Mouse (Mus musculus) left cerebral cortex, postnatal 4 days (tissue): Measurements from ENCODE around the gene Helz2. TPM values are rescaled to one million over a fixed set of nuclear protein-coding genes. Genes with fewer than 3 reads are reported as not detected.
A peak's percentile ranks its signal among the peaks of the same experiment; 100 is the strongest.
"Not testable (repeated sequence)": the region's sequence is repeated elsewhere in the genome, so short reads cannot be mapped to it uniquely, and the experiment has no call there.

Experiments used
- DNase-seq: peaks from one replicate; pipeline ENCODE4 v3.0.0-alpha.2; 2022
- intact Hi-C: fragments of 180-260 bp; cut with DNase I; formaldehyde crosslinking; loops from one replicate; pipeline ENCODE4 v1.15.1; 2025
- total RNA-seq, 2 experiments: library from RNA; stranded (reverse); gene quantifications; 2 replicates each; pipeline ENCODE4 v1.2.3; 2021

Gene Helz2
- total RNA-seq, 2 experiments from 2014 or later, result 1.4 to 1.5 TPM

DNA sequence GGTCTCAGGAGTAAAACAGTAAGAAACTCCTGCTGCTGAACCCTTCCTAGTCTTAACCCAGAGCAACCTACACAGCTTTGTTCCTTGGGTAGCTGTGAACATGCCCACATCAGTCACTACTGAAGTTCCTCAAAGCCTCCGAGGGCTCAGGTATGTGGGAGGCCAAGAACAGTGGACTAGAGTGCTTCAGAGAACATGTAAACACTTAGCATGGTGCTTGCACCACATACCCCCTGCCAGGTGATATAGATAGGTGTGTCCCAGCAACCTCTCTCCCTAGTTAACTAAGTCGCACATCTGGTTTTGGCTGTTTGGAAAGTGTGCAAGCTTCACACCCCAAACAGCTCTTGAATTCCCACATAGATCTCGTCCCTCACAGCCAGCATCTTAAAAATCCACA, 40.2 kb downstream of the Helz2 start:
- intact Hi-C loops, result no loop called here
- no peak for DNase-seq

DNA sequence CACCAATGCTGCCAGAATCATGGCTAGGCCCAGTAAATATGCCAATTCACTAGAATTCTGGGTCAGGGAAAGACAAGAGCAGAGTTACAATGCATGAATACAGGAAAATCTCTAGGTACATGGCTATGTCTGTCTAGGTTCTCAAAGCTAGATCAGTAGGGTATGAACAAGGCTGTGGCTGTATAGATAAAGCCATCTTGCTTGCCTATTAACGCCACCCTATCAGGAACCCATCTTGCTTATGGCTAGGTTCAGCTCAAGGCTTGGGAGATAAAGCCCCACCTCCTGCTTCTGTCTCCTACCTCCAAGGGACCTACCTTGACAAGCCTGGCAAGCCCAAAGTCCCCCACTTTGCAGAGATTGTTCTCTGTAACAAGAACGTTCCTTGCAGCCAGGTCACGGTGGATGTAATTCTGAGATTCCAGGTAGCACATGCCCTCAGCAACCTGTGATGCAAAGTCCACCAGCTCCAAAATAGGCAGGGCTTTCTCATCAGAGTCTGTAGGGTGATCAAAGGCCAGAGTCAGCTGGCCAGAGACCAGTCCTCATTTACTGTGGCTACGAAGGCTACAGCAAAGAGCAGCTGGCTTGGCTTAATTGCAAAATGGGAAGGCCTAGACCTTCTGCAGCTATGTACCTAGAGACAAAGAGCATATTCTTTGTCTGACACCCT, 45.1 kb downstream of the Helz2 start:
- no peak for DNase-seq
- intact Hi-C loops, result no loop called here

DNA sequence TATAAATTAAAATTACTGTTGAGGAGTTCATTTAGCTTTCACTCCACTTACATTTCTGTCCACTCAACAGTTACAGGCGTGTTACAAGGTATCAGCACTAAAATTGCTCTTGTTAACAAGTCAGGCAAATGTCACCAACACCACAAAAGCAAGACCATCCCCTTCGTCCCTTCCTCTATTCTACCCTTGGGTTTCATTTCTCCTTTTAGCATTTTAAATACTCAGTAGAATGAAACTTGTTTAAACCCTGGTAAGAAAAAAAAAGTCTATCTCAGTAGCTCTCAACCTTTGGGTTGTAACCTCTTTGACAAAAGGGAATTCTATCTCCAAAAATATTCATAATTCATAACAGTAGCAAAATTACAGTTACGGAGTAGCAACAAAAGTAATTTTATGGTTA, 48.8 kb downstream of the Helz2 start:
- DNase-seq, result no peak
- intact Hi-C loops, result no loop called here

DNA sequence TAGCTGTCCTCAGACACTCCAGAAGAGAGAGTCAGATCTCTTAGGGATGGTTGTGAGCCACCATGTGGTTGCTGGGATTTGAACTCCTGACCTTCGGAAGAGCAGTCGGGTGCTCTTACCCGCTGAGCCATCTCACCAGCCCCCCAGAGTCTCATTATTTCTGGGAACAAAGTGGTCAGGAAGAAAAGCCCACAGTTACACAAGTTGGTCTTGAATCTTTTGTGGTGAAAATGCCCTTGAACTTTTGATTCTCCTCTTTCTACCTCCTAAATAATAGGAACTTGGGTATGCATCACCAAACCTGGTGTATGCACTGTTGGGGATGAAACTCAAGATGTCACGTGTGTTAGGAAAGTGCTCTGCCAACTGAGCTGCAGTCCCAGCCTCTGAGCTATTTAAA, 49.9 kb downstream of the Helz2 start:
- no peak for DNase-seq
- intact Hi-C loops, result no loop called here

DNA sequence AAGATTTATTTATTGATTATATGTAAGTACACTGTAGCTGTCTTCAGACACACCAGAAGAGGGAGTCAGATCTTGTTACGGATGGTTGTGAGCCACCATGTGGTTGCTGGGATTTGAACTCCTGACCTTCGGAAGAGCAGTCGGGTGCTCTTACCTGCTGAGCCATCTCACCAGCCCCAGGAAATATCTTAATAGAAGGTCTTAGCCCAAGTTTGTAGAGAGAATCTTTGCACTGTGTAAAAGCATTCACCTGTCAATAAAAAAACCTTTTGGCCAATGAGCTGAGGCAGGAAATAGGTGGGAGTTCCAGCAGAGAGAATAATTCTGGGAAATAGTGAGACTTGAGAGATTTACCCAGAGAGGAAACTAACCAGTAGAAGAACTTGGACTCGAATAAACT, 50.4 kb downstream of the Helz2 start:
- DNase-seq, intact Hi-C loops: not testable (repeated sequence)

DNA sequence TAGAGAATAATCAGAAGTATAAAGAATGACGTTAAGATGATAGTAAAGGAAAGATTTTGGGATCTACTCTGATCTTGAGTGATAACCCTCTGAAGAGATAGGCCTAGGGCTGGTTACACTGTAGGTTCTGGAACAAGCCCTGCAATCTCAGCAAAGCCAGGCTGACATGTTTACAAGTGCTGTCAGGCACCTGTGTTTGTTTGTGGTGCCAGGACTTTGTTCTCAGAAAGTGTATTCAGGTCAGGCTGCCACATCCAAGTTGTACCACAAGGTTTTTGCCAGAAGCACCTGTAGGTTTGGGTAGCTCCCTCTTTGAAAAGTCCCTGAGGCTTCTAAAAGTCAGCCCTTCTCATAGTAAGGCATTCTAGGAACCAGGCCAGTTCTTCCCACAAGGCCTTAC, 52.5 kb downstream of the Helz2 start:
- intact Hi-C loops, result loop anchor here (5.0 kb wide), 1 partner anchor 148 kb away; no protein-coding TSS in a partner anchor
- no peak for DNase-seq

- no peak for DNase-seq
- intact Hi-C loops, result loop anchor here (5.0 kb wide), 1 partner anchor 149 kb away; no protein-coding TSS in a partner anchor
These were observed 53.1 kb downstream of the Helz2 start for GRCm38 (mm10) chr2:181188681-181189080.

- intact Hi-C loops, result loop anchor here (5.0 kb wide), 1 partner anchor 150 kb away; no protein-coding TSS in a partner anchor
- DNase-seq, result peak; percentile 82
These were observed 54.5 kb downstream of the Helz2 start, which contains the start of gene Ppdpf for GRCm38 (mm10) chr2:181187121-181188000. Ppdpf (plus strand) TSS chr2:181187247.

- DNase-seq, result peak; percentile 88
- intact Hi-C loops, result loop anchor here (5.0 kb wide), 1 partner anchor 151 kb away; no protein-coding TSS in a partner anchor
These were observed 55.2 kb downstream of the Helz2 start for GRCm38 (mm10) chr2:181186635-181187034.

DNA sequence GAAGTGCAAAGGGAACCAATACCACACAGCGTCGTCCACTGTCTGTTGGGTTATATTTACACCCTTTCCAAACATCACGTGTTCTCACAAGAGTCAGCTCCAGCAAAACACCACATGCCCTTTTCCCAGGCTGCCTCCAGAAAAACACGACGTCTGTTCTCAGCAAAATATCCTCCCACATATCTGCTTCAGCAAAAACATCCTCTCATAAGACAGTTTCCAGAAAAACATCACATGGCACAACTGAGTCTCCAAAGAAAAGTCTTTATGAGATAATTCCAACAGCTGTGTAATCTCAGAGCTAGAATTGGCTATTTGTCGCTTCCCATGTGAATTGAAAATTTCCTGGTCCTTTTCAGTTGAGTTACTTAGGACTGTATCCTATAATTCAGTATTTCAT, 60.9 kb downstream of the Helz2 start:
- DNase-seq, result no peak
- intact Hi-C loops, result no loop called here

GRCm38 (mm10) chr2:181178471-181178870, 63.4 kb downstream of the Helz2 start:
- intact Hi-C loops, result no loop called here
- no peak for DNase-seq

GRCm38 (mm10) chr2:181178015-181178414, 63.8 kb downstream of the Helz2 start:
- intact Hi-C loops, result no loop called here

More at GRCm38 (mm10) chr2:181178015-181178414, 63.8 kb downstream of the Helz2 start:
- no peak for DNase-seq

Other genes with a start within 250 kb of the Helz2 start
- gene Chrna4, start 198.5 kb downstream of the Helz2 start, total RNA-seq, result 10 to 100 TPM; 26.8 to 33.5 TPM
- gene Kcnq2, start 106.7 kb downstream of the Helz2 start, total RNA-seq, result 100 to 1,000 TPM; 191 to 195 TPM
- gene Eef1a2, start 85.0 kb downstream of the Helz2 start, total RNA-seq, result 100 to 1,000 TPM; 399 to 423 TPM
- gene Ppdpf, start 54.8 kb downstream of the Helz2 start, total RNA-seq, result 100 to 1,000 TPM; 132 to 140 TPM
- not detected for gene Ptk6, start 39.2 kb downstream of the Helz2 start, total RNA-seq
- gene Srms, start 28.8 kb downstream of the Helz2 start, total RNA-seq, result under 1 TPM in 1 of 2 experiments, not detected in 1; 0.18 TPM
- gene Fndc11, start 22.0 kb downstream of the Helz2 start, total RNA-seq, result not detected
- gene Gmeb2, start 46.0 kb upstream of the Helz2 start, total RNA-seq, result 10 to 100 TPM; 18.8 to 23.2 TPM
- gene Stmn3, start 72.5 kb upstream of the Helz2 start, total RNA-seq, result 100 to 1,000 TPM; 885 to 936 TPM
- 10 to 100 TPM; 53.6 to 67.6 TPM for gene Rtel1, start 77.7 kb upstream of the Helz2 start, total RNA-seq
- gene Zgpat, start 122.9 kb upstream of the Helz2 start, total RNA-seq, result 10 to 100 TPM; 73.9 to 83.5 TPM
- 10 to 100 TPM; 57.3 to 60.3 TPM for gene Arfrp1, start 123.4 kb upstream of the Helz2 start, total RNA-seq
- gene Lime1, start 138.1 kb upstream of the Helz2 start, total RNA-seq, result 10 to 100 TPM; 40.8 to 44.9 TPM
- gene Zbtb46, start 217.4 kb upstream of the Helz2 start, total RNA-seq, result 10 to 100 TPM; 16.6 to 16.8 TPM